Mouse (Mus musculus): ENCODE measurements around the gene Tsen2.

The Tsen2 gene

DNA sequence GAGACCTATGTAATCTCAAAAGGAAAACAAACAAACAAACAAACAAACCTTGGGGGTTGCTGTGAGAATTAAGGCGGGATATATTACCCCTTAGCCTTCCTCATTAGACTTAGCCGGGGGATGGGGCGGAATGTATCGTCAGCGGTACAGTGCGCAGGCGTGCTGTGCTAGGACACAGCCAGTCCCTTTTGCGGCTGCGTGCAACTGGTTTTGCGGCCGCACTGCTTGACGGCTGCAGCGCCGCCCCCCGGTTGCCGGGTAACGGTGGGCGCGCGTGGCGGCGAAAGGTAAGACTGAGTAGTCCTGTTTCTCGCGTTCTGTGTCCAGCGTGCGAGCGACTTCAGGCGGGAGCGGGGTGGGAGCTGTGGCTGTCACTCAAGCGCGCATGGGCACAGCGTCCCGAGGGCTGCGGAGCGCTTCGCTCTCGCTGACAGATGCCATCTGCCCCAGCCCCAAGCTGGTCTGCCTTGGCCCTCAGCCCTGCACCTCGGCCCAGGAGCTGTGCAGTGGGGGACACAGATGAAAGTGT lies at the start of gene Tsen2:
Tsen2 (plus strand) TSS at position 223 of the 529 bp plus-strand sequence.
- peak; percentile 93 for DNase-seq (ENCODE audit: low read depth)

DNA sequence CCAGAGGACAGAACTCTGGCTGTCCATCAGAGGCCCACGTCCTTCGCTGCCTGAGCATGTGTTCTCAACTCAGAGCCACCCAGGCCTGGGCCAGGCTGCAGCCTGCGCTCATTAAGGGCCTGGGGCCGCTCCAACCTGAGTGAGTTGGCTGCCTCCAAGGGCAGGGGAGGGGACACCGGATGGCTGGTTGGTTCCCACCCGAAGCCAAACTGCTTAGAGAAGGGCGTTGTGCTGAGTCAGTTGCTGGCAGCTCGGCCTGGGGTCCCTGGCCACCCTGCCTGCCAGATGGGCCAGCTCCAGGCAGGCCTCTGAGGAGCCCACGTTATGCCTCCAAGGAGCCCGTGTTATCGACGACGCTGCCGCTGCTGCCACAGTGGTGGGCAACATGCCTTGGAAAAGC lies 44.9 kb upstream of the Tsen2 start:
- no peak for DNase-seq (ENCODE audit: low read depth)

DNA sequence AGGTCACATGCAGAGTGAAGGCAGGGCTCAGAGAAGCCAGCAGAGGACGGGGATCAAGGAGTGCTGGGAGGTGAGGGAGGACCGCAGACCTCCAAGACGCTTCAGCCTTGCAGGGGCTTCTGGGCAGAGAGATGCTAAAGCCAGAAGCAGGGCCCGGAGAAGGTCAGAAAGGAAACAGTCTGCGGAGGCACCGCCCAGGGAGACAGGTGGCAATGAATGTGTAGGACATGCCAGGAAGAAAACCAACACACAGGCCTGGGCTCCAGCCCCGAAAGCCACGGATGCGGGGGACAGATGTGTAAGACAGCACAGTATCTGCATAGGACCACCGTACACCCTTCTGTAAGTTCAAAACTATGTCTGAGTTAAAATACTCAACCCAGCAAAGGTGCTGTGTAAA lies 44.2 kb upstream of the Tsen2 start:
- DNase-seq (ENCODE audit: low read depth): no peak

GRCm38 (mm10) chr6:115501131-115501530 lies 43.3 kb upstream of the Tsen2 start:
- no peak for DNase-seq (ENCODE audit: low read depth)

- DNase-seq (ENCODE audit: low read depth): no peak
Measured at GRCm38 (mm10) chr6:115503038-115503437, 41.4 kb upstream of the Tsen2 start.

- DNase-seq (ENCODE audit: low read depth): no peak
Measured at GRCm38 (mm10) chr6:115503549-115504159, 40.8 kb upstream of the Tsen2 start.

DNA sequence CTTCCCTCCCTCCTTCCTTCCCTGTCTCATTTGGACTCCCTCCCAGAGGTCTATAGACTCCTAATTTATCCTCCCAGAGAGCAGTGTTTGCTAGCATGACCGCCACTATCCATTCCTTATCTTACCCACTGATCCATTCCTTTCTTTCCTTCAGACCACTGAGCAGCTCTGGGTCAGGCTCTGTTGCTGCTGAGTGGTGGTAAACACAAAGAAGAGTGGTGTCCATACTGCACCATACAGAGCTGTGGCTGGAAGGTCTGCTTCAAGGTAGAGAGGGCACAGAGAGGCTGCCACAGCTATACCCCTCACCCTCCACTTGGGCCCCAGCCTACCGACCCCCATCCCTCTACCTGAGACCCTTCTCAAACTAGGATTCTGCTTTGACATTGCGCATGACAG lies 40.3 kb upstream of the Tsen2 start:
- DNase-seq (ENCODE audit: low read depth): no peak

GRCm38 (mm10) chr6:115504915-115505314 lies 39.5 kb upstream of the Tsen2 start:
- DNase-seq (ENCODE audit: low read depth): no peak

DNA sequence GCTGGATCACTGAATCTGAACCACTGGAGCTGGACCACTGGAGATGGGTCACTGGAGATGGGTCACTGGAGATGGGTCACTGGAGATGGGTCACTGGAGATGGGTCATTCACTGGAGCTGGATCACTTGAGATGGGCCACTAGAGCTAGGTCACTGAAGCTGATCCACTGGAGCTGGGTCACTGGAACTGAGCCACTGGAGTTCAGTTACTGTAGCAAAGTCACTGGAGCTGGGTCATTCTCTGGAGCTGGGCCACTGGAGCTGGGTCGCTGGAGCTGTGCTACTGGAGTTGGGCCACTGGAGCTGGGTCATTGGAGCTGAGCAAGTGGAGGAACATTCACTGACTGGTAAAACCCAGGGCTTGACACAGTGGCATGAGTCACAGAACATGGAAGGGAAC lies 38.0 kb upstream of the Tsen2 start:
- DNase-seq (ENCODE audit: low read depth): no peak

GRCm38 (mm10) chr6:115511447-115511846 lies 33.0 kb upstream of the Tsen2 start:
- DNase-seq (ENCODE audit: low read depth): no peak

DNA sequence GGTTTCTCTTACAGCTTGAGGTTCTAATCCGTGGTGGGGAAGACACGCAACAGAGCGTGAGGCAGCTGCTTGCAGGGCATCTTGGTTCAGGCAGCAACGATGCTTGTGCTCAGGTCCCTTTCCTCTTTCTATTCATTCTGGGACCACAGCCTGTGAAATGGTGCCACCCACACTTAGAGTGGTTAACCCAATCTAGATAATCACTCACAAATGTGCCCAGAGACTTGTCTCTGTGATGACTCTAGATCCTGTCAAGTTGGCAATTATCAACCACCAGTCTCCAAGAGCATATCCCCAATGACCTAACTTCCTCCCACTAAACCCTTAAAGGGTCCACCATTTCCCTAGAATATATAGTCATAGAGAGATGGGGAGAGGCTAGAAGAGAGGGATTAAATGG lies 31.3 kb upstream of the Tsen2 start:
- no peak for DNase-seq (ENCODE audit: low read depth)

DNA sequence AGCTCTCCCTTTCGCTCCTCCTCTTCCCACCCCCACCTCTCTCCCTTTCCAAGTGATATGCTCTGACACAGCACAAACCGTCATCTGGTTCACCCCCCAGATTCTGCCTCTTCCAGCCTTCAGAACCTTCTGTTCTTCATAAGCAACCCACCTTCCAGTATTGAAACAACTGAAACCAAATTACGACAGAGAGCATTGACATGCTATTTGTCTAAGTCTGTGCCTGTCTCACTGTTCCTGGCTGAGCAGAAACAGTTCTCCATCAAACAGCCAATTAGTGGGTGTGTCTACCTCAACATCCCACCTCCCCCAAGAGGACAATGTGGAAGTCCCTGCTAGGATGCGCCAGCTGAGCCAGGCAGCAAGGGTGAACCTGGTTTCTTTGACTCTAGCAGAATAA lies 26.6 kb upstream of the Tsen2 start:
- DNase-seq (ENCODE audit: low read depth): no peak

- no peak for DNase-seq (ENCODE audit: low read depth)
Measured at GRCm38 (mm10) chr6:115518352-115518751, 26.1 kb upstream of the Tsen2 start.

DNA sequence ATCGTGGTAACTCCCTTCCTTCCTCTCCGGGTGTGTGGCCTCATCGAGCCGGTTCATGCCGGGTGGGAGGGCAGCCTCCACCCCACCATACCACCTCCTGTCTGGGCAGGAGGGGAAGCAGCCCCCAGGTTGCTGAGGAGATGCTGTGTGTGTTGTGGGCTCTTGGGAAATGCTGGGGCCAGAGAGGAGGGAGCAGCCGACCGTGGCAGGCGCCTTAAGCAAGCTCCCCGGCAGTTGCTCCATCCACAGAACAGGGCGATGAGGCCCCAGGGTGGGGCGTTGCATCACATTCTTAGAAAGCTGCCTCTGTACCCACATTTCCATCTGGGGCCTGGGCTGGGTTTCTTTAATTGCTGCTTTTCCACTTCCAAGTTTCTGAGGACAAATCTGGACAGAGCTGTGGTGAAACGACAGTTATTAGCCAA lies 25.2 kb upstream of the Tsen2 start:
- peak; percentile 17 for DNase-seq (ENCODE audit: low read depth)

DNA sequence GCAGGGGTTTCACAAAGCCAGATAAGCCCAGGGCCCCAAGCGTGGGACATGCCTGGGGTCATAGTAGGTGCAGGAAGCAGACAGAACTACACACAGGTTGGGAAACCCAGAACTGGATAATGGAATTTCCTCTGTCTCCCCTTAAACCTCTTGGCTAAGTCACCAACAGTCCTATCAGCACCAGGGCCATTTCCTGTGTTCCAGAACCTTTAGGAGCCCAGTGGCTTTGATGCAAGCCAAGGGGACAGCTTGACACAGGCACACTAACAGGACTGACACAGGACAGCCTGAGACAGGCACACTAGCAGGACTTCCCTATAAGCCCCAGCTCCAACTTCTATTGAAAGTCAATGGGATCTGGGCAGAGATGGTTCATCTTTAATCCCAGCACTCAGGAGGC lies 22.5 kb upstream of the Tsen2 start:
- DNase-seq (ENCODE audit: low read depth): no peak

- DNase-seq (ENCODE audit: low read depth): no peak
Measured at GRCm38 (mm10) chr6:115522691-115523146, 21.7 kb upstream of the Tsen2 start.

- DNase-seq (ENCODE audit: low read depth): no peak
Measured at GRCm38 (mm10) chr6:115523201-115523600, 21.3 kb upstream of the Tsen2 start.

- DNase-seq (ENCODE audit: low read depth): no peak
Measured at GRCm38 (mm10) chr6:115524449-115524990, 19.9 kb upstream of the Tsen2 start.

- DNase-seq (ENCODE audit: low read depth): no peak
Measured at GRCm38 (mm10) chr6:115527418-115527817, 17.0 kb upstream of the Tsen2 start.

DNA sequence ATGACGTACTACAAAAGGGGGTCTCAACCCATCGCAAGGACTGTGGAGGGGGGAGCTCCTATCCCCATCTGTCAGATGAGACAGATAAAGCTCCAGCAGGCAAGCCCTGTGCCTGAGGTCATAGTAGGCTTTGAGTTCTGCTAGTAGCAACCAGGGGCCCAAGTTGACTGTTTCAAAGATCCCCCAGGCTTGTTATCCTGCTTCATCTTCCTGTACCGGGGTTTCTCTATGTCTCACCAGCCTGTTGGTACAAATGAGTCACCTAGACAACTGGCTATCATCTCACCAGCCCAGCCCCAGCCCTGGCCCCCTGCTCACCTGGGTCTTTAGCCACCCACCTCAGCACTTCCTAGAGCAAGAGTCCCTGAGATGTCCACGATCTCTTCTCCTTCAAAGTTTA lies 16.1 kb upstream of the Tsen2 start:
- no peak for DNase-seq (ENCODE audit: low read depth)

GRCm38 (mm10) chr6:115534617-115535016 lies 9.8 kb upstream of the Tsen2 start:
- no peak for DNase-seq (ENCODE audit: low read depth)

DNA sequence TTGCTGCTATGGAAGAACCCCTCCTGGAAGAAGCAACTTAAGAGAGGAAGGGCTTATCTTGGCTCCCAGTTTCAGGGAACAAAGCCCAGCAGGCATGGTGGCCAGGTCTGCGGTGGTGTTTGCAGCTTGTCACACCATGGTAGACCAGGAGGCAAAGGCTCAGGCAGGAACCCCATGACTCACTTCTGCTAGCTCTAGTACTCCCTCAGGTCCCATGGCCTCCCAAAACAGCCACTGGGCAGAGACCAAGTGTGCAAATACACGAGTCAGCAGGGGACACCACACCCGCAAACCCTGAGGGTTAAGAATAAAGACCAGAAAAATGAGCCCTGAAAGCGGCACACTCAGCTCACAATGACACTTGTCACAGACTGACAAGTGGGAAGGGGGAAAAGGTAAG lies 8.3 kb upstream of the Tsen2 start:
- no peak for DNase-seq (ENCODE audit: low read depth)

DNA sequence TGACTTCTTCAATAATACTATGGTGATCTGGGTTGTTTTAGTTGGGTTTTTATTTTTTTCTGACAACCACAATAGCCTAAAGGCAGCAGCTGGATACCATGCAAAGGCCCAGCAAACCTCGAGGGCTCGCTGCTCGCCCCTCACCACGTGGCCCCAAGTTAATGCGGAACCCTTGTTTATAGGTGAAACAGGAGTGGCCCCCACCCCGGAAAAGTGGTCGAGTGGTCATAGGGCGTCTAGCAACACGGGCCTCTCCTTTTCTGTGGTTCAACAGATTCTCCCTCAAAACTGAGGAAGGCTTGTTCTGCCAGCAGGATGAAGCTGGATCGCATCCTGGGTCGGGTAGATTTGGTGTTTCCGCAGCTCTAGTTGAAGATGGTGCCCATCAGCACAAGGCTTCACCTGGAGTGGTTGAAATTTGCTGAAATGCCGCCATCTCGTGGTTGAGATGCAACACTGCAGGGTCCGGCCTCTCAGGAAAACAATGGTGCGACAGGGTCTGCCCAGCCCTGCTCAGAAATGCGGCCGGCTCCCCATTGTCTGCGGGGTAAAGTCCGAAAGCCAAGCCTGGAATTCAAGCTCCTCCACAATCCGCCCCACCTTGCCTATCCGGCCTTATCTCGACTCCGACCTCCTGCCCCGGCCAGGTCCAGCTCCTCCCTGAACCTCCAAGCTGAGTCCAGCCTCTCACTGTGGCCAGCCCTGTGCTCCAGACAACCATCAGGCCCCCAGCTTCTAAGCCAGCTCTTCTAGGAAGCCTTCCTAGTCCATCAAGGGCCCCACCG lies 5.6 kb upstream of the Tsen2 start:
- DNase-seq (ENCODE audit: low read depth): peak; percentile 59
